Mouse (Mus musculus) thymus, adult 2 months (tissue): Measurements from ENCODE around the gene Ifi203.
"Not testable (repeated sequence)": the region's sequence is repeated elsewhere in the genome, so short reads cannot be mapped to it uniquely, and the experiment has no call there.

ENCODE experiments used
- CTCF ChIP-seq: fragments of 200-500 bp; IDR thresholded peaks from 2 replicates; pipeline ENCODE4 v1.5.1; 2012; ENCODE audit warnings: mild to moderate bottlenecking, control low read depth, low read length, moderate library complexity, borderline replicate concordance; ENCODE audit not compliant: control insufficient read depth, poor library complexity, insufficient read depth; ENCODE audit errors: extremely low read depth
- POLR2A ChIP-seq: fragments of 200-500 bp; IDR thresholded peaks from 2 replicates; pipeline ENCODE4 v1.6.1; 2012; ENCODE audit warnings: mild to moderate bottlenecking, low read length, control low read depth, moderate library complexity; ENCODE audit not compliant: control insufficient read depth, poor library complexity, insufficient read depth; ENCODE audit errors: extremely low read depth

DNA sequence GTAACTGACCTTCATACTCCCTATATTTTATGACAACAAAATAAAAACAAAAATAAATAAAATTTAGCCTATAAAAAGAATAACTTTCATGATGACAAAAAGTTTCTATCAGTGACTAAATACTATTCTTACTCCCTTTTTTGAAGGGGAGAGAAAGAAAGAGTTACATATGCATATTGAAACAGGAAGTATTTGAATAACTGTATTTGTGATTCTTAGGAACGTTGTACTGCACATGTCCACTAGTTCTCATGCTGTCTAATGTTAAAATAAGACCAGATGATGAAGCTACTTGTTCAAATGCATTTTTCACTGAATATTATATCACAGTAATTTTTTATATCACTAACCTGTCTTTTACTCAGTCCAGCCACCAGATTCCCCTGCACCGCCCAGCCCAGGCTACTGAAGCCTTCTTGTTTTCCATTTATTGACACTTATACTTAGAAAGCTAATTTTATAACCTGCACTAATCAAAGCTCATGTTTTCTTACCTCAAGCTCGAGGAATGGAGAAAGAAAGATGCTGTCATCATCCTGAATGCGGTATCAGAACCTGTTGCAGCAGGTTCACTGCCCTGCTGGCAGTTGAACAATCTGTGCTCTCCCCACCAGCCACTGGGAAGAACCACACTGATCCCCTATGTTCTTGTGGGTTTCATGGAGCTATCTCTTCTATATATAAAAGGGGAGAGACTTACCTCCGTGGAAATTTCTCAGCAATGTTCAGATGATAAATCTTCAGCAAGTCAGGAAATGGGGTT is 63.1 kb downstream of the Ifi203 start:
- TF ChIP-seq POLR2A, CTCF: not testable (repeated sequence)
